Mouse (Mus musculus) kidney, embryonic 15.5 days (tissue): ENCODE results near the gene Ccdc110. TPM values are rescaled to one million over a fixed set of nuclear protein-coding genes. Genes with fewer than 3 reads are reported as not detected.
A peak's percentile ranks its signal among the peaks of the same experiment; 100 is the strongest.

Source experiments
- ATAC-seq: fragments of 200-750 bp; cut with Nextera tagmentation; replicated peaks from 2 replicates; pipeline ENCODE4 v1.8.0; 2017; ENCODE audit warnings: moderate TSS enrichment; ENCODE audit not compliant: low FRiP score
- H3K27ac ChIP-seq: fragments of 300-500 bp; sonication (generic); 2 replicates; pipeline ENCODE4 v1.5.1; 2015; ENCODE audit warnings: mild to moderate bottlenecking, inconsistent platforms
- H3K27me3 ChIP-seq: fragments of 300-500 bp; sonication (generic); 2 replicates; pipeline ENCODE4 v1.6.1; 2015; ENCODE audit warnings: inconsistent platforms
- H3K36me3 ChIP-seq: fragments of 300-500 bp; sonication (generic); 2 replicates; pipeline ENCODE4 v1.6.1; 2015; ENCODE audit warnings: inconsistent platforms
- H3K4me1 ChIP-seq: fragments of 300-500 bp; sonication (generic); 2 replicates; pipeline ENCODE4 v1.6.1; 2015; ENCODE audit warnings: inconsistent platforms
- H3K4me2 ChIP-seq: fragments of 300-500 bp; sonication (generic); 2 replicates; pipeline ENCODE4 v1.6.1; 2015; ENCODE audit warnings: moderate library complexity, mild to moderate bottlenecking, inconsistent platforms
- H3K4me3 ChIP-seq: fragments of 300-500 bp; sonication (generic); replicated peaks from 2 replicates; pipeline ENCODE4 v1.5.1; 2015; ENCODE audit warnings: mild to moderate bottlenecking, inconsistent platforms
- H3K9ac ChIP-seq: fragments of 300-500 bp; sonication (generic); 2 replicates; pipeline ENCODE4 v1.6.1; 2015; ENCODE audit warnings: mild to moderate bottlenecking, inconsistent platforms
- H3K9me3 ChIP-seq: fragments of 300-500 bp; sonication (generic); replicated peaks from 2 replicates; pipeline ENCODE4 v1.6.1; 2016; ENCODE audit warnings: inconsistent platforms
- WGBS: fragments of 180-500 bp; shearing (Covaris S2); methylation state at CpG from one replicate; pipeline ENCODE4 v1.1.7; 2015; ENCODE audit warnings: mixed read lengths; 5-methylcytosine and 5-hydroxymethylcytosine counted together
- polyA plus RNA-seq: library from polyadenylated mRNA; unstranded; fragments of >200 nt; fragmentation: Nextera tagmentation; extraction: Ambion mirVana; gene quantifications from 2 replicates; pipeline ENCODE4 v1.2.1, GENCODE M21; 2015

Gene Ccdc110
- polyA plus RNA-seq, 1 experiment from 2014 or later = not detected

GRCm38 (mm10) chr8:45917040-45917679 is 17.3 kb upstream of the Ccdc110 start:
- 44% methylated on average over 20 of the region's 20 CpGs for WGBS
- Histone ChIP-seq H3K4me3 (peak overlapping the region; percentile 17; the same call in 1 of the 2 replicates), H3K36me3 (no peaks in the 10 kb centered on the region), H3K27me3 (no peaks in the 10 kb centered on the region), H3K27ac (peak overlapping the region; percentile 74), H3K4me2 (peak overlapping the region; percentile 40), H3K4me1 (0 out of 2 replicates have a peak, but pooled peaks cover 10% of the 10 kb centered on the region), H3K9ac (no peak overlapping the region), H3K9me3 (no peaks in the 10 kb centered on the region)
- ATAC-seq = peak; percentile 71

DNA sequence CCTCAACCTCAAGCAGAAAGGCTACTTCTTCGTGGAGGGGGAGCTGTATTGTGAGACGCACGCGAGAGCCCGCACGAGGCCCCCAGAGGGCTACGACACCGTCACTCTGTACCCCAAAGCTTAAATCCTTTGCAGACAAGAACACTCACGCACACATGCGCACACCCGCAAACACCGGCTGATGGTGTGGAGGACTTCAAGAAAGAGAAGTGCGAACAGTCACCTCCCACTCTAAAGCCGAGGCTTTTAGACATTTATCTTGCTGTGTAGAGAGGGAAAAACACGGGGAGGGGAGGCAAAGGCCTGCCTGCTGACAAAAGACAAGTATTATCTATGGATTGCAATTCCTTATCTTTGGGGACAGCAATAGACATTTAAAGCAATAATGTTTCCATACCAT is 15.5 kb upstream of the Ccdc110 start:
- H3K9ac ChIP-seq = no peak overlapping the region
- no peak overlapping the region for H3K27ac ChIP-seq
- no peak for ATAC-seq
- 83% methylated on average over 15 of the region's 15 CpGs for WGBS
- H3K4me2 ChIP-seq = no peak overlapping the region
- no peaks in the 10 kb centered on the region for H3K27me3 ChIP-seq
- H3K9me3 ChIP-seq = no peaks in the 10 kb centered on the region
- H3K4me3 ChIP-seq = no peak overlapping the region
- no peaks in the 10 kb centered on the region for H3K36me3 ChIP-seq
- 0 out of 2 replicates have a peak, but pooled peaks cover 10% of the 10 kb centered on the region for H3K4me1 ChIP-seq

DNA sequence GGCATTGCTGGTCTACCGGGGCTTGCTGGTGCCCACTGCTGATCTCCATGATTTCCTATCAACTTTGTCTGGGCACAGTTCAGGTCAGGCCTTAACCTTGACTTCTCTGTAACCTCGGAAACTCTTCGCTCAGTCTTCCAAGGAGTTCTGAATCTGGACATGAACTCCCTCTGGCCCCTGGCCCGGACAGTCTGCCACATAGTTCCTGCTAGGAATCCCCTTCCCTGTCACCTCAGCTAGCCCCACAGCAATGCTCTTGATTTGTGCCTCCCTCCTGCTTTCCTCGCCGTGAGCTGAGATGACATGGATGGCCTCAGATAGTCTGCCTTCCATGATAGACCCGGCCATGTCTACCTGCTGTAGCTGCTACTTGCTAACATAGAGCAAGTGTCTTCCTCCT is 14.0 kb upstream of the Ccdc110 start:
- no peaks in the 10 kb centered on the region for H3K36me3 ChIP-seq
- H3K4me2 ChIP-seq = no peak overlapping the region
- H3K27ac ChIP-seq = no peak overlapping the region
- no peak overlapping the region for H3K9ac ChIP-seq
- H3K4me1 ChIP-seq = 0 out of 2 replicates have a peak, but pooled peaks cover 10% of the 10 kb centered on the region
- no peak for ATAC-seq
- 85% methylated on average over 7 of the region's 7 CpGs for WGBS
- no peaks in the 10 kb centered on the region for H3K9me3 ChIP-seq
- H3K4me3 ChIP-seq = no peak overlapping the region
- H3K27me3 ChIP-seq = no peaks in the 10 kb centered on the region

DNA sequence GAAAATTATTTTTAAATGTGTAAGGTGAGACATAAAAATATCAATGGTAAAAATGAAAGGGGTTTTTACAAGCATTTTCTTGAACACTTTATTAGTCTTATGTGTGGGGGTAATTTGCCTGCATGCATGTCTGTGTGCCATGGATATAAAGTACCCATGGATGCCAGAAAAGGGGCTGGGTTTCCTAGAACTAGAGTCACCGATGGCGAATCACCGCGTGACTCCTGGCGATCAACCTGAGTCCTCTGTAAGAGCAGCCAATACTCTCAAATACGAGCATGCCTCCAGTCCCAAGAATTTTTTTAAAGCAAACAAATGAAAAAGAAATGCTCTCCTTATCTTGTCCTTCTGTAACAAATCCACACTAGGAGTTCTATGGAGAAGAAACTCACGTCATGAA is 12.3 kb upstream of the Ccdc110 start:
- no peak for ATAC-seq
- 95% methylated on average over 7 of the region's 7 CpGs for WGBS
- H3K9ac ChIP-seq = no peak overlapping the region
- no peaks in the 10 kb centered on the region for H3K36me3 ChIP-seq
- no peak overlapping the region for H3K4me2 ChIP-seq
- H3K27me3 ChIP-seq = no peaks in the 10 kb centered on the region
- no peak overlapping the region for H3K4me3 ChIP-seq
- H3K4me1 ChIP-seq = 0 out of 2 replicates have a peak, but pooled peaks cover 3% of the 10 kb centered on the region
- H3K27ac ChIP-seq = no peak overlapping the region
- no peaks in the 10 kb centered on the region for H3K9me3 ChIP-seq

- Histone ChIP-seq H3K36me3 (no peaks in the 10 kb centered on the region), H3K27ac (no peak overlapping the region), H3K4me2 (no peak overlapping the region), H3K9ac (no peak overlapping the region), H3K4me1 (peaks cover 4% of the 10 kb centered on the region; the same call in 1 of the 2 replicates), H3K9me3 (no peaks in the 10 kb centered on the region), H3K4me3 (no peak overlapping the region), H3K27me3 (no peaks in the 10 kb centered on the region)
- no peak for ATAC-seq
- 88% methylated on average over 9 of the region's 9 CpGs for WGBS
These were observed 2.6 kb downstream of the Ccdc110 start for GRCm38 (mm10) chr8:45936986-45937385.

- no peak for ATAC-seq
- H3K9me3 ChIP-seq = no peaks in the 10 kb centered on the region
- H3K27me3 ChIP-seq = no peaks in the 10 kb centered on the region
- H3K4me3 ChIP-seq = no peak overlapping the region
- no peak overlapping the region for H3K27ac ChIP-seq
- no peak overlapping the region for H3K9ac ChIP-seq
- no peaks in the 10 kb centered on the region for H3K36me3 ChIP-seq
- no peaks in the 10 kb centered on the region for H3K4me1 ChIP-seq
- no peak overlapping the region for H3K4me2 ChIP-seq
- WGBS = 89% methylated on average over 4 of the region's 4 CpGs
These were observed 11.9 kb downstream of the Ccdc110 start for GRCm38 (mm10) chr8:45946283-45946682.

GRCm38 (mm10) chr8:45950622-45951021 is 16.2 kb downstream of the Ccdc110 start:
- no peaks in the 10 kb centered on the region for H3K27me3 ChIP-seq
- no peaks in the 10 kb centered on the region for H3K9me3 ChIP-seq
- no peaks in the 10 kb centered on the region for H3K36me3 ChIP-seq
- no peak for ATAC-seq
- no peaks in the 10 kb centered on the region for H3K4me1 ChIP-seq
- 56% methylated on average over 2 of the region's 2 CpGs for WGBS
- no peak overlapping the region for H3K4me2 ChIP-seq
- no peak overlapping the region for H3K9ac ChIP-seq
- H3K4me3 ChIP-seq = no peak overlapping the region
- no peak overlapping the region for H3K27ac ChIP-seq

DNA sequence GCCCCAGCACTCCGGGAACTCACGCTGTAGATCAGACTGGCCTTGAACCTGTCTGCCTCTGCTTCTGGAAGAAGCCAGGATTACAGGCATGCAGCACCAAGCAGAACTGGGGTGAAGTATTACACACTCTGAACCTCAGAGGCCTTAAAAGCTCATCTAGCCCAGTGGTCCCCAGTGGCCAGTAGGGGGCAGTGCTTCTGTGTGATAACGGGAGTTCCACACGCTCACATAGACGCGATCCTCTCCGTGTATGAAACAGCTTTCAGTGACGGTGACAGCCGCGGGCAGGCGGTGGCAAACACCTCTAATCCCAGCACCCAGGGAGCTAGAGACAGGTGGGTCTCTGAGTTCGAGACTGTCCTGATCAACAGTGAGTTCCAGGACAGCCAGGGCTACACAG is 36.5 kb downstream of the Ccdc110 start:
- H3K9me3 ChIP-seq = peaks cover 4% of the 10 kb centered on the region
- ATAC-seq = no peak
- peaks cover 12% of the 10 kb centered on the region for H3K4me1 ChIP-seq
- H3K9ac ChIP-seq = no peak overlapping the region
- H3K4me2 ChIP-seq = no peak overlapping the region
- H3K4me3 ChIP-seq = no peak overlapping the region
- 97% methylated on average over 12 of the region's 12 CpGs for WGBS
- H3K36me3 ChIP-seq = no peaks in the 10 kb centered on the region
- H3K27ac ChIP-seq = no peak overlapping the region
- H3K27me3 ChIP-seq = no peaks in the 10 kb centered on the region

GRCm38 (mm10) chr8:45973988-45974505 is 39.6 kb downstream of the Ccdc110 start:
- Histone ChIP-seq H3K4me2 (peak overlapping the region; percentile 74), H3K36me3 (peaks cover 13% of the 10 kb centered on the region), H3K9me3 (peaks cover 4% of the 10 kb centered on the region), H3K4me1 (peaks cover 17% of the 10 kb centered on the region), H3K27me3 (no peaks in the 10 kb centered on the region), H3K27ac (no peak overlapping the region), H3K4me3 (peak overlapping the region; percentile 74), H3K9ac (no peak overlapping the region)
- ATAC-seq = no peak
- 72% methylated on average over 8 of the region's 8 CpGs for WGBS

DNA sequence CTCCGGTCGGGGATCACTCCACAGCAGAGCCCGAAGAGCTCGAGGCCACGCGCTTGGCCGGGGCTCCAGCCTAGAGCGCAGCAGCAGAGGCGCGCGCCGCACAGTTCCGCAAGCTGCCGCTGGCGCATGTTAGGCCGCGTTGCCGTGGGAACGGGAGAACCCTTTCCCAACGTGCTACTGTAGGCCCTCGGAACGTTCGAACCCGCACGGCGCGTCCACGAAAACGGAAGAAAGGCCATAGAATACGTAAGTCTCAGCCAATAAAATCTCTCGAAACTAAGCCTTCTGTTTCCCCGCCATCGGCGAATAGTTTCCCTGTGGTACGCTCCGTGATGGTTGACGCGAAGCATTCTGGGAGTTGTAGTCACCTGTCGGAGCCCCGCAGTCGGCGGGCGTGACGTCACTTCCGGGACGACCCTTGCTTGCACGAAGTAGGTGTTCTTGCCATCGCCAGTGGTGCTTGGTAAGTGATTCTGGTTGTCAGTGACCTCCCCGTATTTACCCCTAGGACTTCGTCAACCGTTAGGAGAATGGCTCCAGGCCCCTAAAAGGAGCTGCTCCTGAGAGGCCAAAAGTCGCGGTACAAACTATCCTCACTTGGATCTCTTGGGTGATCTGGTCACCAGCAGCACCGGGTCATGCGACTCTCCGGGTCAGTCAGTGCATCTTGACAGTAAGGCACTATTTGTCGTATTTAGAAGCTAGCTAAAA is 40.9 kb downstream of the Ccdc110 start, which contains the start of the genes 1700029J07Rik and Ufsp2:
Gene 1700029J07Rik (minus strand): TSS at position 127 of the 711 bp plus-strand sequence.
Gene Ufsp2 (plus strand): TSS at position 403 of the 711 bp plus-strand sequence.
- under 1% methylated on average over 57 of the region's 57 CpGs for WGBS
- peak; percentile 98 for ATAC-seq
- H3K9ac ChIP-seq = peak within 1 kb of the TSS; percentile 65
- peaks cover 19% of the 10 kb centered on the region for H3K36me3 ChIP-seq
- H3K4me2 ChIP-seq = peak within 1 kb of the TSS; percentile 74
- peak within 1 kb of the TSS; percentile 74 for H3K4me3 ChIP-seq
- H3K27me3 ChIP-seq = no peaks in the 10 kb centered on the region
- H3K9me3 ChIP-seq = peaks cover 4% of the 10 kb centered on the region
- H3K4me1 ChIP-seq = peaks cover 17% of the 10 kb centered on the region
- peak within 1 kb of the TSS; percentile 91 for H3K27ac ChIP-seq

DNA sequence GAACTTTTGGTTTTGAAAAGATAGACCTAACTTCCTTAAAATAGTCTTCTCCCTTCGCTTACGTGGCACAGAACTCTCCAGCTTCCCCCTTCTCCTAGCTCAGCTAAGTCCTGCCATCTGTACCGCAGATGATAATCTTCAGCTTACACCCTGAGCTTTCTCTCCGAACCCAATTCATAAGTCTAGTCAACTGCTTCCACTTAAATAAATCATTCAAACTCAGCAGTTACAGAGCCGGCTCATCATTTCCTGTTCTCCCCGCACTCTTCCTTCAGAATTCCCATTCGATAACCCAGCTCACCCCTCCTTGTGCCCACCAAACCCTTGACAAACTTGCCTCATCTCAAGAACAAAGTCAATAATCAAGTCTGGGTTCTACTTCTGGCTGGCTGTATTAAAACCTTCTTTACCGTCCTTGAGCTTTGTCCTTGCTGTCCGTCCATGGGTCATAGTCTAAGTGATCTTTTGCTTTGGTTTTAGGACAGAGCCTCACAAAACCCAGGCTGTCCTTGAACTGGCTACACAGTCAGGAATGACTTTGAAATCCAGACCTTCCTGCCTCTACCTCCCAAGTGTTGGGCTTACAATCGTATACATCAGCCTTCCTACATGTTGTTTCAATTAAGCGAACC is 41.5 kb downstream of the Ccdc110 start:
- 59% methylated on average over 11 of the region's 11 CpGs for WGBS
- H3K9me3 ChIP-seq = peaks cover 4% of the 10 kb centered on the region
- peak; percentile 6; the same call in 1 of the 2 replicates for ATAC-seq

DNA sequence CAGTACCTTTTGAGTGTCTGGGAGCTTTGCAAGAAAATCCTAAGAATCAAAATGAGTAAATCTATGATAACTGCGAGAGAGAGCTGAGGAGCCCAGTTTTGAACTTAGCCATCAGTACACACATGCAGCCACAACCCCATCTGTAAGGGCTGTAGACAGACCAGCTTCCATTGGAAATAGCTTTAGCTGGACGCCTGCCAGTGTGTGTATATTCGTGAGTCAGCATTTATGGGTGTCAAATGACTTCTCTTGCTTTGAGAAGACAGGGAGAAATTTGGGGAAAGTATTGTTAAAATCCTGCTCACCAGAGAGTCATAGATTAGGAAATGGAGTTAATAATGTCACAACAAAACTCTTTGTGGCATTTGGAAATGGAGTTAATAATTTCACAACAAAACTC is 52.2 kb downstream of the Ccdc110 start:
- 73% methylated on average over 3 of the region's 3 CpGs for WGBS
- Histone ChIP-seq H3K9ac (no peak overlapping the region), H3K4me2 (no peak overlapping the region), H3K27me3 (no peaks in the 10 kb centered on the region), H3K4me1 (no peaks in the 10 kb centered on the region), H3K4me3 (no peak overlapping the region), H3K27ac (no peak overlapping the region), H3K9me3 (no peaks in the 10 kb centered on the region), H3K36me3 (peaks cover 69% of the 10 kb centered on the region)
- ATAC-seq = no peak

More for the DNA sequence above, 41.5 kb downstream of the Ccdc110 start:
- Histone ChIP-seq H3K27ac (0 out of 2 replicates have a peak overlapping the region, but pooled peaks have one; percentile 65), H3K4me2 (peak overlapping the region; percentile 74), H3K27me3 (no peaks in the 10 kb centered on the region), H3K36me3 (peaks cover 23% of the 10 kb centered on the region), H3K4me3 (peak overlapping the region; percentile 74), H3K4me1 (peaks cover 17% of the 10 kb centered on the region), H3K9ac (peak overlapping the region; percentile 65)
